Comparison of ENCODE assay signal across 12 mouse cellular contexts in the genomic region with DNA sequence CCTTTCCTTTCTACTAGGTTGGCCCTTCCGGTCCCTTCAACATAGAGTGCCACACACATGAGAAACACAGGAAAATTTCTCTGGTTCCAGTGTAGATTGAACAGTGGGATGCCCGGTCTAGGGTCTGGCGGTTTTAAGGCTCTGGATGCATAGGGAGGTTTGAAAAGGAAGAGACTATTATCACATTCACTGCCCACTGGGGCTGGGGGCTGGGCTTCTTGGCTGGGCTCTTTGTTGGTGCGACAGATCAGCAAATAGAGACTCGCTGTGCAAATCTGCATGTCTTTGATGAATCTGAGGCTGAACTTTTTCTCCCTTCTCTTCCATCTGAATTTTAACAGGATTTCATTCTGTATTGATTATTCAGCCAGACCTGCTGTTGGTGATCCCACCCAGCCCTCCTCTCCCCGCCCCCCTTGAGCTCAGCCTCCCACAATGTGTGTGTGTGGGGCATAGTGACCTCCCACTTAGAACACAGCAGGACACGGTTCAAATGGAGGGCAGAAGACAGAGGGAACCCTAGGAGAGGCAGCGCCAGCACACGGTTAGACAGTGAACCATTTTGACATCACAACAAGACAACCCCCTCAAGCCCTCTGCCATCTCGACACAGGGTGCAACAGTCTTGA.
A peak's percentile ranks its signal among the peaks of the same experiment; 100 is the strongest.
DNase-seq lines count a peak whose midpoint lies in the region; ATAC-seq and TF ChIP-seq lines count a peak whose summit lies in the region.
"Had no signal": no experiment of that assay in that cellular context is flagged by ENCODE, and none has a peak within 500 bp of the region (broad histone marks: within the 10 kb centered on the region; RNA-seq: fewer than 3 reads in every experiment).

No protein-coding gene starts in this region.

- 37% methylated on average over 10 of the region's 10 CpGs for WGBS in kidney, postnatal 0 days
- WGBS in hindbrain, embryonic 13.5 days, result 6% methylated on average over 10 of the region's 10 CpGs
- WGBS in midbrain, embryonic 16.5 days, result 6% methylated on average over 10 of the region's 10 CpGs
- WGBS in lung, adult 2 months, result 65% methylated on average over 10 of the region's 10 CpGs

- no peak overlapping the region for H3K4me3 ChIP-seq in kidney, postnatal 0 days (replicated peaks; ENCODE audit: low read depth, low read length)
- no peak overlapping the region for H3K4me3 ChIP-seq in hindbrain, embryonic 13.5 days
- no peak overlapping the region for H3K4me3 ChIP-seq in midbrain, embryonic 16.5 days (ENCODE audit: low read depth, low read length)
- no peak overlapping the region for H3K4me3 ChIP-seq in lung, adult 2 months (replicated peaks; ENCODE audit: extremely low read depth, low read depth, low read length)
- H3K4me3 ChIP-seq: limb, embryonic 13.5 days had no signal

- peak; percentile 42 for DNase-seq in kidney, postnatal 0 days (ENCODE audit: low spot score)
- no peak for DNase-seq in kidney, postnatal 4 days
- no peak for DNase-seq in cerebellum, adult 11 months
- no peak for DNase-seq in lung, adult 2 months
- no peak for DNase-seq in heart, postnatal 10 days
- DNase-seq in ovary, postnatal 36 days (ENCODE audit: low spot score), result no peak
- DNase-seq: adrenal gland, adult 2 months; heart, postnatal 14 days; kidney, adult 2 months had no signal

- intact Hi-C loops in heart, postnatal 10 days (cut with DNase I), result no loop called here

- no peaks in the 10 kb centered on the region for H3K9me3 ChIP-seq in kidney, postnatal 0 days (replicated peaks; ENCODE audit: low read length)
- no peaks in the 10 kb centered on the region for H3K9me3 ChIP-seq in hindbrain, embryonic 13.5 days
- H3K9me3 ChIP-seq in midbrain, embryonic 16.5 days (replicated peaks; ENCODE audit: control insufficient read depth, low read length, poor library complexity, severe bottlenecking), result no peaks in the 10 kb centered on the region
- H3K9me3 ChIP-seq: limb, embryonic 13.5 days had no signal

- TF ChIP-seq POLR2A in lung, adult 2 months (IDR thresholded peaks at IDR 0.05; ENCODE audit: borderline replicate concordance, extremely low read depth, low read depth, low read length), result no peak

- peaks cover 8% of the 10 kb centered on the region for H3K36me3 ChIP-seq in kidney, postnatal 0 days (ENCODE audit: insufficient read depth, low read length)
- no peaks in the 10 kb centered on the region for H3K36me3 ChIP-seq in hindbrain, embryonic 13.5 days
- no peaks in the 10 kb centered on the region for H3K36me3 ChIP-seq in midbrain, embryonic 16.5 days (ENCODE audit: control insufficient read depth, insufficient read depth, low read length)

- no peak for TF ChIP-seq CTCF in kidney, postnatal 0 days (IDR thresholded peaks at IDR 0.05; ENCODE audit: low read depth)
- TF ChIP-seq CTCF in lung, adult 2 months (IDR thresholded peaks at IDR 0.05; ENCODE audit: insufficient read depth, low read length), result no peak

- H3K9ac ChIP-seq in kidney, postnatal 0 days (ENCODE audit: low read depth, low read length), result no peak overlapping the region
- H3K9ac ChIP-seq in hindbrain, embryonic 13.5 days, result peak overlapping the region; percentile 15; the same call in 1 of the 2 replicates
- H3K9ac ChIP-seq in midbrain, embryonic 16.5 days (ENCODE audit: low read depth, low read length), result no peak overlapping the region
- H3K9ac ChIP-seq: limb, embryonic 13.5 days had no signal

- no peak overlapping the region for H3K4me2 ChIP-seq in kidney, postnatal 0 days (ENCODE audit: low read length)
- H3K4me2 ChIP-seq in hindbrain, embryonic 13.5 days, result peak overlapping the region; percentile 33
- peak overlapping the region; percentile 25; the same call in 1 of the 2 replicates for H3K4me2 ChIP-seq in midbrain, embryonic 16.5 days (ENCODE audit: low read length)
- H3K4me2 ChIP-seq: limb, embryonic 13.5 days had no signal

- no peaks in the 10 kb centered on the region for H3K4me1 ChIP-seq in kidney, postnatal 0 days (replicated peaks; ENCODE audit: insufficient read depth, low read length)
- H3K4me1 ChIP-seq in hindbrain, embryonic 13.5 days (replicated peaks), result peaks cover 19% of the 10 kb centered on the region
- H3K4me1 ChIP-seq in midbrain, embryonic 16.5 days (ENCODE audit: control insufficient read depth, insufficient read depth, low read length), result peaks cover 10% of the 10 kb centered on the region
- H3K4me1 ChIP-seq in lung, adult 2 months (ENCODE audit: control insufficient read depth, insufficient read depth, low read length), result no peaks in the 10 kb centered on the region

- no peaks in the 10 kb centered on the region for H3K27me3 ChIP-seq in kidney, postnatal 0 days (ENCODE audit: insufficient read depth, low read length)
- H3K27me3 ChIP-seq in hindbrain, embryonic 13.5 days, result 0 out of 2 replicates have a peak, but pooled peaks cover 17% of the 10 kb centered on the region
- H3K27me3 ChIP-seq in midbrain, embryonic 16.5 days (ENCODE audit: control insufficient read depth, insufficient read depth, low read depth, low read length), result no peaks in the 10 kb centered on the region
- H3K27me3 ChIP-seq: limb, embryonic 13.5 days had no signal

- H3K27ac ChIP-seq in kidney, postnatal 0 days, result no peak overlapping the region
- H3K27ac ChIP-seq in hindbrain, embryonic 13.5 days, result peak overlapping the region; percentile 32; the same call in 1 of the 2 replicates
- H3K27ac ChIP-seq in midbrain, embryonic 16.5 days (ENCODE audit: low read length), result 0 out of 2 replicates have a peak overlapping the region, but pooled peaks have one; percentile 18
- H3K27ac ChIP-seq: limb, embryonic 13.5 days had no signal

- no peak for ATAC-seq in kidney, postnatal 0 days (replicated peaks; ENCODE audit: low FRiP score, low read depth)
- peak; percentile 69; the same call in 1 of the 2 replicates for ATAC-seq in hindbrain, embryonic 13.5 days (ENCODE audit: low FRiP score)
- ATAC-seq in midbrain, embryonic 16.5 days, result peak; percentile 73
